Mouse (Mus musculus) MEL (cell line): Measurements from ENCODE around the gene Chgb. TPM values are rescaled to one million over a fixed set of nuclear protein-coding genes. Genes with fewer than 3 reads are reported as not detected.

Experiments
- DNase-seq: peaks from one replicate; pipeline ENCODE4 v3.0.0; 2011; ENCODE audit warnings: low read depth, low spot score
- H3K27ac ChIP-seq: 2 replicates; pipeline ENCODE4 v1.5.1; 2012; ENCODE audit warnings: low read depth, mild to moderate bottlenecking, control low read depth, low read length, moderate library complexity; ENCODE audit not compliant: control insufficient read depth
- H3K27me3 ChIP-seq, 2 experiments: fragments of 150-350 bp in 1 of 2; sonication (generic) in 1 of 2; 2 replicates each; pipeline ENCODE4 v1.6.1; 2012; ENCODE audit warnings: low read length in 2 of 2, mild to moderate bottlenecking in 2 of 2, improper control_type of control experiment in 1 of 2, moderate library complexity in 1 of 2; ENCODE audit not compliant: insufficient read depth in 2 of 2, control insufficient read depth in 1 of 2
- H3K36me3 ChIP-seq, 2 experiments: 2 replicates each; pipeline ENCODE4 v1.6.1; 2012 to 2014; ENCODE audit warnings: low read length in 2 of 2, improper control_type of control experiment in 1 of 2, inconsistent platforms in 1 of 2, mild to moderate bottlenecking in 1 of 2; ENCODE audit not compliant: insufficient read depth in 2 of 2, control insufficient read depth in 1 of 2
- H3K4me1 ChIP-seq, 2 experiments: fragments of 150-350 bp in 1 of 2; sonication (generic) in 1 of 2; 2 replicates each; pipeline ENCODE4 v1.6.1; 2012; ENCODE audit warnings: low read length in 2 of 2, improper control_type of control experiment in 1 of 2, mild to moderate bottlenecking in 1 of 2; ENCODE audit not compliant: insufficient read depth in 2 of 2, control insufficient read depth in 1 of 2
- H3K4me3 ChIP-seq, 2 experiments: fragments of 150-350 bp in 1 of 2; sonication (generic) in 1 of 2; 2 replicates each; pipeline ENCODE4 v1.5.1; 2012; ENCODE audit warnings: low read depth in 2 of 2, low read length in 2 of 2, mild to moderate bottlenecking in 2 of 2, moderate library complexity in 2 of 2, control low read depth in 1 of 2, improper control_type of control experiment in 1 of 2; ENCODE audit not compliant: control insufficient read depth in 1 of 2, insufficient read depth in 1 of 2
- H3K79me2 ChIP-seq: 2 replicates; pipeline ENCODE4 v1.6.1; 2012; ENCODE audit warnings: mild to moderate bottlenecking, low read length, moderate library complexity; ENCODE audit not compliant: control insufficient read depth, poor library complexity, insufficient read depth
- H3K9ac ChIP-seq: 2 replicates; pipeline ENCODE4 v1.6.1; 2012; ENCODE audit warnings: low read depth, mild to moderate bottlenecking, control low read depth, low read length, moderate library complexity; ENCODE audit not compliant: control insufficient read depth, poor library complexity, severe bottlenecking
- H3K9me3 ChIP-seq: fragments of 150-350 bp; sonication (generic); replicated peaks from 2 replicates; pipeline ENCODE4 v1.6.1; 2012; ENCODE audit warnings: mild to moderate bottlenecking, low read length, improper control_type of control experiment, moderate library complexity; ENCODE audit not compliant: insufficient read depth
- BHLHE40 ChIP-seq: IDR thresholded peaks from 2 replicates; pipeline ENCODE4 v1.6.1; 2012; ENCODE audit warnings: low read depth, mild to moderate bottlenecking, inconsistent platforms, low read length, improper control_type of control experiment, borderline replicate concordance
- CHD1 ChIP-seq: IDR thresholded peaks from 2 replicates; pipeline ENCODE4 v1.6.1; 2012; ENCODE audit warnings: low read depth, mild to moderate bottlenecking, inconsistent platforms, low read length, improper control_type of control experiment
- CHD2 ChIP-seq: IDR thresholded peaks from 2 replicates; pipeline ENCODE4 v1.6.1; 2011; ENCODE audit warnings: low read length, improper control_type of control experiment
- CTCF ChIP-seq, 3 experiments: IDR thresholded peaks in 2 of 3; conservative IDR thresholded peaks in 1 of 3; 2 replicates each; pipeline ENCODE4 v1.5.1; 2011 to 2012; ENCODE audit warnings: low read length in 3 of 3, low read depth in 2 of 3, mild to moderate bottlenecking in 2 of 3, improper control_type of control experiment in 1 of 3, inconsistent platforms in 1 of 3, mixed read lengths in 1 of 3, moderate library complexity in 1 of 3; ENCODE audit not compliant: control insufficient read depth in 1 of 3, insufficient read depth in 1 of 3, poor library complexity in 1 of 3, severe bottlenecking in 1 of 3
- ELF1 ChIP-seq: IDR thresholded peaks from 2 replicates; pipeline ENCODE4 v1.6.1; 2014; ENCODE audit warnings: low read depth, mild to moderate bottlenecking, inconsistent platforms, low read length, improper control_type of control experiment, moderate library complexity
- ETS1 ChIP-seq: IDR thresholded peaks from 2 replicates; pipeline ENCODE4 v1.6.1; 2012; ENCODE audit warnings: low read depth, mild to moderate bottlenecking, inconsistent platforms, low read length, improper control_type of control experiment, moderate library complexity
- GABPA ChIP-seq: IDR thresholded peaks from 2 replicates; pipeline ENCODE4 v1.6.1; 2012; ENCODE audit warnings: low read depth, mild to moderate bottlenecking, inconsistent platforms, low read length, improper control_type of control experiment, moderate library complexity
- JUND ChIP-seq: IDR thresholded peaks from 2 replicates; pipeline ENCODE4 v1.6.1; 2011; ENCODE audit warnings: low read depth, mild to moderate bottlenecking, improper control_type of control experiment, low read length
- KAT2A ChIP-seq: conservative IDR thresholded peaks from 2 replicates; pipeline ENCODE4 v1.6.1; 2012; ENCODE audit warnings: low read depth, low read length, improper control_type of control experiment, inconsistent platforms
- MEF2A ChIP-seq: IDR thresholded peaks from 2 replicates; pipeline ENCODE4 v1.6.1; 2014; ENCODE audit warnings: low read depth, mild to moderate bottlenecking, inconsistent platforms, low read length, improper control_type of control experiment; ENCODE audit not compliant: poor library complexity, insufficient replicate concordance, severe bottlenecking; ENCODE audit errors: extremely low read depth
- MXI1 ChIP-seq: IDR thresholded peaks from 2 replicates; pipeline ENCODE4 v1.6.1; 2011; ENCODE audit warnings: mild to moderate bottlenecking, low read depth, low read length, improper control_type of control experiment
- MYC ChIP-seq: IDR thresholded peaks from 2 replicates; pipeline ENCODE4 v1.6.1; 2011; ENCODE audit warnings: low read depth, mild to moderate bottlenecking, low read length, improper control_type of control experiment, moderate library complexity
- NRF1 ChIP-seq: IDR thresholded peaks from 2 replicates; pipeline ENCODE4 v1.6.1; 2014; ENCODE audit warnings: low read depth, mild to moderate bottlenecking, inconsistent platforms, low read length, improper control_type of control experiment, moderate library complexity; ENCODE audit not compliant: poor library complexity, insufficient read depth, severe bottlenecking
- POLR2AphosphoS2 ChIP-seq: IDR thresholded peaks from 2 replicates; pipeline ENCODE4 v1.6.1; 2011; ENCODE audit warnings: low read length, improper control_type of control experiment
- RCOR1 ChIP-seq: IDR thresholded peaks from 2 replicates; pipeline ENCODE4 v1.6.1; 2012; ENCODE audit warnings: low read depth, mild to moderate bottlenecking, inconsistent platforms, low read length, improper control_type of control experiment
- SMC3 ChIP-seq: IDR thresholded peaks from 2 replicates; pipeline ENCODE4 v1.6.1; 2011; ENCODE audit warnings: low read depth, low read length, improper control_type of control experiment
- TBP ChIP-seq: IDR thresholded peaks from 2 replicates; pipeline ENCODE4 v1.8.0; 2011; ENCODE audit warnings: low read depth, low read length, improper control_type of control experiment
- UBTF ChIP-seq: IDR thresholded peaks from 2 replicates; pipeline ENCODE4 v1.6.1; 2012; ENCODE audit warnings: low read depth, mild to moderate bottlenecking, inconsistent platforms, low read length, improper control_type of control experiment, moderate library complexity, borderline replicate concordance; ENCODE audit not compliant: insufficient read depth
- ZKSCAN1 ChIP-seq: IDR thresholded peaks from 2 replicates; pipeline ENCODE4 v1.6.1; 2012; ENCODE audit warnings: low read depth, mild to moderate bottlenecking, inconsistent platforms, low read length, improper control_type of control experiment, moderate library complexity
- ZNF384 ChIP-seq: IDR thresholded peaks from 2 replicates; pipeline ENCODE4 v1.6.1; 2012; ENCODE audit warnings: low read depth, mild to moderate bottlenecking, inconsistent platforms, low read length, improper control_type of control experiment
- polyA plus RNA-seq, 2 experiments: library from polyadenylated mRNA; stranded (reverse) in 1 of 2; unstranded in 1 of 2; fragments of >175 nt in 1 of 2; fragments of >200 nt in 1 of 2; gene quantifications; 2 replicates each; pipeline versions ENCODE4 v1.2.1 to v1.2.4; 2012; ENCODE audit warnings: low replicate concordance in 2 of 2, low read depth in 1 of 2; ENCODE audit not compliant: insufficient read length in 2 of 2, insufficient read depth in 1 of 2, missing spikeins in 1 of 2
- total RNA-seq: library from RNA; depleted of rRNA; stranded (reverse); fragments of 300-350 nt; gene quantifications from 2 replicates; pipeline ENCODE4 v1.2.3, GENCODE M21; 2012

Chgb gene
- total and polyA plus RNA-seq, 3 experiments = 0.06 TPM; not detected in 2

- TF ChIP-seq CHD1 = no peak
- no peak for TF ChIP-seq MXI1
- Histone ChIP-seq H3K4me3 (no peak overlapping the region), H3K79me2 (no peaks in the 10 kb centered on the region), H3K9ac (no peak overlapping the region), H3K9me3 (no peaks in the 10 kb centered on the region), H3K27ac (no peak overlapping the region), H3K36me3 (no peaks in the 10 kb centered on the region), H3K27me3 (no peaks in the 10 kb centered on the region; a peak in 1 of 4 replicates), H3K4me1 (no peaks in the 10 kb centered on the region)
- DNase-seq = no peak
Measured at GRCm38 (mm10) chr2:132794204-132794586, 13.1 kb downstream of the Chgb start.

DNA sequence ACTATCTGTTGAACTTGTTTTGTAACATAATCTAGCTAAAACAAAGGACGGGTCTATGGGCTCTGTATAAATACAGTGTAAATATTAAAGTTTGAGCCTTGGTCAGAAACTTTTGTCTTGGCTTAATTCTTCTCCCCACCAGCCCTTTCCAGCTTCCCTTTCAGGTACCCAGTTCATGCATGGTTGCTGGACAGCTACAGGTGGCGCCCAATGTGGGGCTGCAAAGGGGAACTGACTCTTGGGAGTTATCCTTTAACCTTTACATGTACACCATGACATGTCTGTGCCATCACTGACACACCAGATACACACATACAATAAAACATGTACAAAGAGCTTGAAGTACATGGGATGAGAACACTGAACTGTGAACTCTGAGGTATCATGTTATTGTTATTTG lies 21.9 kb downstream of the Chgb start:
- H3K9ac ChIP-seq = no peak overlapping the region
- H3K79me2 ChIP-seq = no peaks in the 10 kb centered on the region
- no peak overlapping the region for H3K27ac ChIP-seq
- peak; percentile 28 for DNase-seq
- no peaks in the 10 kb centered on the region for H3K4me1 ChIP-seq
- H3K27me3 ChIP-seq = no peaks in the 10 kb centered on the region
- H3K9me3 ChIP-seq = no peaks in the 10 kb centered on the region
- no peak overlapping the region for H3K4me3 ChIP-seq
- TF ChIP-seq ZNF384 = no peak
- TF ChIP-seq SMC3 = no peak
- TF ChIP-seq CHD2 = no peak
- no peak for TF ChIP-seq ETS1
- no peak for TF ChIP-seq BHLHE40
- no peak for TF ChIP-seq ZKSCAN1
- no peak for TF ChIP-seq NRF1
- no peak for TF ChIP-seq MYC
- TF ChIP-seq MXI1 = no peak
- TF ChIP-seq POLR2AphosphoS2 = no peak
- TF ChIP-seq CTCF (IDR thresholded peaks at IDR 0.05 in 2 of 3, conservative IDR thresholded peaks at IDR 0.05 in 1 of 3; ENCODE audit: control insufficient read depth in 1 of 3, insufficient read depth in 1 of 3, low read depth in 2 of 3, low read length in 3 of 3, poor library complexity in 1 of 3, severe bottlenecking in 1 of 3) = no peak
- TF ChIP-seq UBTF = no peak
- TF ChIP-seq TBP = no peak
- no peak for TF ChIP-seq ELF1
- no peak for TF ChIP-seq JUND
- no peak for TF ChIP-seq GABPA
- no peak for TF ChIP-seq RCOR1
- no peak for TF ChIP-seq KAT2A
- no peak for TF ChIP-seq CHD1
- TF ChIP-seq MEF2A = no peak
- peaks cover 0 to 19% of the 10 kb centered on the region in 2 experiments; a peak in 2 of 4 replicates for H3K36me3 ChIP-seq
